Mouse (Mus musculus) adipose tissue, adult 10 weeks (tissue): ENCODE measurements around the gene Mgat4d. TPM values are rescaled to one million over a fixed set of nuclear protein-coding genes. Genes with fewer than 3 reads are reported as not detected.

Source experiments
- polyA plus RNA-seq: library from polyadenylated mRNA; stranded (reverse); fragments of 350-450 nt; fragmentation: Illumina TruSeq; extraction: RNeasy Lipid Tissue Mini Kit (QIAGEN cat#74804); gene quantifications from one replicate; pipeline ENCODE4 v1.2.3, GENCODE M21; 2014; ENCODE audit warnings: low read depth, low replicate concordance

Mgat4d gene
- 1.8 TPM for polyA plus RNA-seq

DNA sequence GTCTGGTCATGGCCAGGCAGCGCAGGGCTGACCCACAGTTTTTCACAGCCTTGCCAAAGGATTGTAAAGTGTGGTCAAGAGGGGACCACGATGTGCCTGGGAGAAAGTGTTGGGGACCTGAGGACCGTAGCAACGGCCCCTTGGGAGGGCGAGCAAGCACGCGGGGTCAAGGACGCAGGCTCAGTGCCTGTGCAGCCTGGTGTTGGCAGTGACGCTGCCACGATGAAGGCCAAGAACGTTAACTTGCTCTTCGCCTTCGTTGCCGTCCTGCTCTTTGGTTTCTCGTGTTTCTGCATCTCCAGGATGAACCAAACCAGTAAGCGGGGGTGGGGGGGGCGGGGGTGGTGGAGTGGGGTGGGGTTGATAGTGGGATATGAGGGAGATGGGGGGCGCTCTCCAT, at the start of gene Mgat4d:
Gene Mgat4d (plus strand): TSS at position 209 of the 400 bp plus-strand sequence.

DNA sequence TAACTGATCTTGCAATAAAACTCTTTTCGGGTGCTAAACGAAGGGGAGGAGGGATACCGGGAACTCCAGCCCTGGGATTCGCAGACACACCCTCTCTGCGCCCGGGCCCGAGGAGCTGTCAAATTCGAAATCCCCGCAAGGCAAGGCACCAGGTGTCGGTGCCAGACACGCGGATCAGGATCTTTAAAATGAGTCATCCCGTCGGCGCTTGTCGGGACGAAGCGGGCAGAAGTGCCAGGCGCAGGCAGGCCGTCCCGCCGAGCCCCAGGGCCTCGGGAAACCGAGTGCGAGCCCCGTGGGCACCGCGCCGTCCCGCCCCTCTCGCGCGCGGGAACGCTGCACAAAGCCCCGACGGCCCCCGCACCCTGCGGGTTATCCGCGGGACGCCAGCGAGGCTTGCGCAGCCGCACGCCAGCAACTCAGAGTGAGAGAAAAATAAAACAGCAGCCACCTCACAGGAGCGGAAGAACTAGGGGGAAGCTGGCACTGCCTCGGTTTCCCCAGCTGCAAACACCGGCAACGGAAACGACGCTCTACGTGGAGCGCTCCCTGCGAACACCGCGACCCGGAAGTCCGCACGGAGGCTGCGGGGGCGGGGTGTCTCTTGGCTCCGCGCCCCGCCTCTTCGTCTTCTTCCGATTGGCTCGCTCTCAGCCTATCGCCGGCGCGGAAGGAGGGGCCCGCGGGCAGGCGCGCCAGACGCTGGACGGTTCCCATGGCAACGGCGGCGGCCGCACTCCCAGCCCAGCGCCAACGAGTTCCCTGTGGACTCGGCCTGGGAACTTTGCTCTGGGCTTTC, 16.2 kb upstream of the Mgat4d start, which contains the start of gene Elmod2:
Gene Elmod2 (minus strand): TSS at position 588 of the 799 bp plus-strand sequence.

DNA sequence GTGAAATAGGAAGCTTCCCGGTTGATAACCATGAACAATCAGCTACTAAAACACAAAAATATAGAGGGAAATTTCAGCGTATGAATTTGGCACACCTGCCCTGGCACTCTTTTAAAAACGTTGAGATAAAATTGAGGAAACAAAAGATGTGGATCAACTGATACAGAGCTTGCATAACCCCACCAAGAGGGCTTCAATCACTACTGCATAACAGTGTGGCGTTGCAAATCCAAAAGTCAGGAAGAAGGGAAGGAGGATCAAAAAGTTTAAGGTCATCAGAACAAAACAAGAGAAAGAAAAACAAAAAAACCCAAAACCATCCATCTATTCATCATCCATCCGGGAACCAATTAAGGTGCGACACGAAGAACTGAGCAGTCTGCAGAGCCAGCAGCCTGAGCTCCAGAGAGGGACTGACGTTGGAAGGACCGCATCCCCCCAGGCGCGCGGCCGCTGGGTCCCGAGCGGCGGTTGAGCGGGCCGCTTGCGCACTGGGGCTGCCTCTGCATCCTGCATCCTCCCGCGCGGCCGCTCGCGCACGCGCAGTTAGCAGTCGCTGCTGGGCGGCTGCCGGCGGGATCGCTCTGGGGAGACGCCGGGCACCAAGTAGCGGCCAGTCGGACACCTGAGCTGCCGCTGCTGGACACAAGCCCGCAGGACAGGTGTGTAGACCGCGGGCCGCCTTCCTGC, 41.2 kb downstream of the Mgat4d start, which contains the start of gene Clgn:
Gene Clgn (plus strand): TSS at position 552 of the 690 bp plus-strand sequence.

Other genes starting within 250 kb of the Mgat4d start
- 33.6 TPM for gene Tbc1d9, start 183.1 kb upstream of the Mgat4d start, polyA plus RNA-seq
- 1.8 TPM for gene Gm10645, start 182.3 kb upstream of the Mgat4d start, polyA plus RNA-seq
- gene Ucp1, start 58.1 kb upstream of the Mgat4d start, polyA plus RNA-seq, result 0.25 TPM
- gene Elmod2, start 16.0 kb upstream of the Mgat4d start, polyA plus RNA-seq, result 14.5 TPM
- 10.1 TPM for gene Clgn, start 41.4 kb downstream of the Mgat4d start, polyA plus RNA-seq
- 64.7 TPM for gene Scoc, start 109.9 kb downstream of the Mgat4d start, polyA plus RNA-seq
- not detected for gene Olfr370, start 187.3 kb downstream of the Mgat4d start, polyA plus RNA-seq
- gene Ndufb7, start 218.2 kb downstream of the Mgat4d start, polyA plus RNA-seq, result 219 TPM